ENCODE assay signal across 23 mouse cellular contexts in genomic region chr9:24407992-24408391, GRCm38 (mm10).
A peak's percentile ranks its signal among the peaks of the same experiment; 100 is the strongest.
DNase-seq lines count a peak whose midpoint lies in the region; ATAC-seq and TF ChIP-seq lines count a peak whose summit lies in the region.
"Had no signal": no experiment of that assay in that cellular context is flagged by ENCODE, and none has a peak within 500 bp of the region (broad histone marks: within the 10 kb centered on the region; RNA-seq: fewer than 3 reads in every experiment).

No protein-coding gene starts in this region.

- no peak overlapping the region for H3K4me3 ChIP-seq in midbrain, postnatal 0 days (ENCODE audit: low read depth, low read length)
- H3K4me3 ChIP-seq in midbrain, embryonic 14.5 days (replicated peaks; ENCODE audit: low read depth, low read length): no peak overlapping the region
- H3K4me3 ChIP-seq in MEL (ENCODE audit: control insufficient read depth in 1 of 2, insufficient read depth in 1 of 2, low read depth in 2 of 2, low read length in 2 of 2): no peak overlapping the region
- H3K4me3 ChIP-seq: embryonic facial prominence, embryonic 13.5 days; embryonic facial prominence, embryonic 15.5 days; erythroblast, embryonic 14.5 days; forebrain, embryonic 10.5 days; forebrain, embryonic 12.5 days had no signal

- H3K27ac ChIP-seq in midbrain, postnatal 0 days (ENCODE audit: low read depth, low read length): 0 out of 2 replicates have a peak overlapping the region, but pooled peaks have one; percentile 19
- H3K27ac ChIP-seq in midbrain, embryonic 14.5 days (replicated peaks; ENCODE audit: low read depth, low read length): no peak overlapping the region
- H3K27ac ChIP-seq in MEL (ENCODE audit: control insufficient read depth, low read depth, low read length): no peak overlapping the region
- H3K27ac ChIP-seq: embryonic facial prominence, embryonic 13.5 days; embryonic facial prominence, embryonic 15.5 days; forebrain, embryonic 10.5 days; forebrain, embryonic 12.5 days had no signal

- no peaks in the 10 kb centered on the region for H3K9me3 ChIP-seq in midbrain, postnatal 0 days (ENCODE audit: low read length)
- H3K9me3 ChIP-seq in midbrain, embryonic 14.5 days (ENCODE audit: control insufficient read depth, low read length): no peaks in the 10 kb centered on the region
- H3K9me3 ChIP-seq in MEL (replicated peaks; ENCODE audit: insufficient read depth, low read length): no peaks in the 10 kb centered on the region
- H3K9me3 ChIP-seq: embryonic facial prominence, embryonic 13.5 days; embryonic facial prominence, embryonic 15.5 days; forebrain, embryonic 10.5 days; forebrain, embryonic 12.5 days; G1E had no signal

- no peak overlapping the region for H3K9ac ChIP-seq in midbrain, postnatal 0 days (replicated peaks; ENCODE audit: low read length, poor library complexity, severe bottlenecking)
- H3K9ac ChIP-seq in midbrain, embryonic 14.5 days (replicated peaks; ENCODE audit: low read length): no peak overlapping the region
- no peak overlapping the region for H3K9ac ChIP-seq in MEL (ENCODE audit: control insufficient read depth, low read depth, low read length, poor library complexity, severe bottlenecking)
- H3K9ac ChIP-seq: embryonic facial prominence, embryonic 13.5 days; embryonic facial prominence, embryonic 15.5 days; forebrain, embryonic 12.5 days had no signal

- no peak for DNase-seq in midbrain, postnatal 0 days (ENCODE audit: low spot score)
- DNase-seq in midbrain, embryonic 14.5 days: no peak
- no peak for DNase-seq in MEL (ENCODE audit: low read depth, low spot score)
- DNase-seq in adrenal gland, postnatal 14 days: no peak
- no peak for DNase-seq in adrenal gland, adult (ENCODE audit: inconsistent age in 2 of 2, low spot score in 1 of 2)
- DNase-seq: adrenal gland, adult 8-10 months; adrenal gland, postnatal 25 days; B cell, adult 2 months; cerebellum, adult 11-12 months; cerebellum, adult 8-10 months; cerebellum, adult 9-11 months; cerebellum, postnatal 14 days; cerebellum, postnatal 36 days; embryo, embryonic 11 days had no signal

- no peaks in the 10 kb centered on the region for H3K4me1 ChIP-seq in midbrain, postnatal 0 days (ENCODE audit: insufficient read depth, low read length)
- no peaks in the 10 kb centered on the region for H3K4me1 ChIP-seq in midbrain, embryonic 14.5 days (ENCODE audit: control insufficient read depth, insufficient read depth, low read length)
- H3K4me1 ChIP-seq in MEL (ENCODE audit: control insufficient read depth in 1 of 2, insufficient read depth in 2 of 2, low read length in 2 of 2): no peaks in the 10 kb centered on the region
- H3K4me1 ChIP-seq: embryonic facial prominence, embryonic 13.5 days; embryonic facial prominence, embryonic 15.5 days; forebrain, embryonic 10.5 days; forebrain, embryonic 12.5 days had no signal

- no peak for TF ChIP-seq CTCF in midbrain, postnatal 0 days (IDR thresholded peaks at IDR 0.05)
- no peak for TF ChIP-seq CTCF in MEL (IDR thresholded peaks at IDR 0.05 in 2 of 3, conservative IDR thresholded peaks at IDR 0.05 in 1 of 3; ENCODE audit: control insufficient read depth in 1 of 3, insufficient read depth in 1 of 3, low read depth in 2 of 3, low read length in 3 of 3, poor library complexity in 1 of 3, severe bottlenecking in 1 of 3)

- no peaks in the 10 kb centered on the region for H3K27me3 ChIP-seq in midbrain, postnatal 0 days (ENCODE audit: insufficient read depth, low read length)
- H3K27me3 ChIP-seq in midbrain, embryonic 14.5 days (ENCODE audit: control insufficient read depth, insufficient read depth, low read length): no peaks in the 10 kb centered on the region
- H3K27me3 ChIP-seq in MEL (ENCODE audit: control insufficient read depth in 1 of 2, insufficient read depth in 2 of 2, low read length in 2 of 2): no peaks in the 10 kb centered on the region
- H3K27me3 ChIP-seq: embryonic facial prominence, embryonic 13.5 days; embryonic facial prominence, embryonic 15.5 days; forebrain, embryonic 12.5 days had no signal

- H3K79me2 ChIP-seq in MEL (ENCODE audit: control insufficient read depth, insufficient read depth, low read length, poor library complexity): no peaks in the 10 kb centered on the region

- H3K36me3 ChIP-seq in midbrain, postnatal 0 days (ENCODE audit: insufficient read depth, low read length): no peaks in the 10 kb centered on the region
- no peaks in the 10 kb centered on the region for H3K36me3 ChIP-seq in midbrain, embryonic 14.5 days (ENCODE audit: control insufficient read depth, insufficient read depth, low read length)
- no peaks in the 10 kb centered on the region for H3K36me3 ChIP-seq in MEL (ENCODE audit: control insufficient read depth in 1 of 2, insufficient read depth in 2 of 2, low read length in 2 of 2)
- H3K36me3 ChIP-seq: embryonic facial prominence, embryonic 15.5 days had no signal

- ATAC-seq in midbrain, postnatal 0 days (ENCODE audit: low FRiP score): no peak
- ATAC-seq in midbrain, embryonic 14.5 days (ENCODE audit: low FRiP score, low TSS enrichment): no peak
- ATAC-seq: CD4-positive, CD25-positive, alpha-beta regulatory T cell, adult 4 months; forebrain, embryonic 14.5 days; forebrain, embryonic 16.5 days had no signal

- WGBS in midbrain, postnatal 0 days: 78% methylated on average over 3 of the region's 3 CpGs
- WGBS in midbrain, embryonic 14.5 days: 88% methylated on average over 3 of the region's 3 CpGs

- no peak for TF ChIP-seq POLR2A in MEL (IDR thresholded peaks at IDR 0.05; ENCODE audit: control insufficient read depth in 1 of 2, insufficient read depth in 1 of 2, low read depth in 1 of 2, low read length in 2 of 2, poor library complexity in 1 of 2)

- TF ChIP-seq RAD21 in MEL (IDR thresholded peaks at IDR 0.05; ENCODE audit: low read depth, low read length): no peak

- TF ChIP-seq EP300 in MEL (IDR thresholded peaks at IDR 0.05; ENCODE audit: low read depth in 1 of 2, low read length in 2 of 2): no peak

- no peak overlapping the region for H3K4me2 ChIP-seq in midbrain, postnatal 0 days (ENCODE audit: low read depth, low read length, poor library complexity, severe bottlenecking)
- no peak overlapping the region for H3K4me2 ChIP-seq in midbrain, embryonic 14.5 days (ENCODE audit: low read length)
- H3K4me2 ChIP-seq: embryonic facial prominence, embryonic 13.5 days; embryonic facial prominence, embryonic 15.5 days; forebrain, embryonic 12.5 days had no signal

TF ChIP-seq in MEL, 35 proteins besides CTCF, POLR2A, EP300 and RAD21:
- TF ChIP-seq ZNF384 (IDR thresholded peaks at IDR 0.05; ENCODE audit: low read depth, low read length) (peak; percentile 92), ZKSCAN1 (IDR thresholded peaks at IDR 0.05; ENCODE audit: low read depth, low read length) (no peak), USF2 (IDR thresholded peaks at IDR 0.05; ENCODE audit: borderline replicate concordance in 1 of 2, insufficient read depth in 1 of 2, low read depth in 1 of 2, low read length in 2 of 2) (no peak)
